Comparison of ENCODE assay signal across 9 mouse cellular contexts in genomic region chr1:36588476-36589450, GRCm38 (mm10). TPM values are rescaled to one million over a fixed set of nuclear protein-coding genes. Genes with fewer than 3 reads are reported as not detected.
A peak's percentile ranks its signal among the peaks of the same experiment; 100 is the strongest.
DNase-seq lines count a peak whose midpoint lies in the region; ATAC-seq lines count a peak whose summit lies in the region.
"Had no signal": no experiment of that assay in that cellular context is flagged by ENCODE, and none has a peak within 500 bp of the region (broad histone marks: within the 10 kb centered on the region; RNA-seq: fewer than 3 reads in every experiment).

No protein-coding gene starts in this region.

- peak overlapping the region; percentile 78 for H3K27ac ChIP-seq in intestine, embryonic 14.5 days (ENCODE audit: low read depth)
- H3K27ac ChIP-seq: liver, embryonic 15.5 days had no signal

- no peak overlapping the region for H3K9ac ChIP-seq in intestine, embryonic 14.5 days (ENCODE audit: low read length)
- H3K9ac ChIP-seq: liver, embryonic 15.5 days had no signal

- no peak overlapping the region for H3K4me3 ChIP-seq in intestine, embryonic 14.5 days (ENCODE audit: low read depth, low read length)
- H3K4me3 ChIP-seq: liver, embryonic 15.5 days had no signal

- H3K36me3 ChIP-seq in intestine, embryonic 14.5 days (ENCODE audit: control insufficient read depth, insufficient read depth, low read length) = no peaks in the 10 kb centered on the region
- H3K36me3 ChIP-seq: liver, embryonic 15.5 days had no signal

- no peaks in the 10 kb centered on the region for H3K27me3 ChIP-seq in intestine, embryonic 14.5 days (replicated peaks; ENCODE audit: control insufficient read depth, insufficient read depth, low read length)
- H3K27me3 ChIP-seq: liver, embryonic 15.5 days had no signal

- peaks cover 27% of the 10 kb centered on the region for H3K4me1 ChIP-seq in intestine, embryonic 14.5 days (replicated peaks; ENCODE audit: control insufficient read depth, insufficient read depth, low read length)

- no peaks in the 10 kb centered on the region for H3K9me3 ChIP-seq in intestine, embryonic 14.5 days (ENCODE audit: control insufficient read depth, low read length)
- H3K9me3 ChIP-seq: liver, embryonic 15.5 days had no signal

- DNase-seq in urinary bladder, postnatal 14 days (ENCODE audit: low spot score) = peak; percentile 64
- DNase-seq in urinary bladder, postnatal 36 days (ENCODE audit: low spot score in 2 of 2) = no peak
- no peak for DNase-seq in intestine, embryonic 14.5 days (ENCODE audit: low spot score)
- DNase-seq in neural tube, embryonic 10.5 days (ENCODE audit: extremely low spot score, low spot score) = peak; percentile 74
- no peak for DNase-seq in thymus, postnatal 25 days
- DNase-seq in adrenal gland, adult (ENCODE audit: inconsistent age in 2 of 2, low spot score in 1 of 2) = no peak
- DNase-seq in layer of hippocampus, adult 9-10 months (ENCODE audit: low spot score) = no peak

- peak; percentile 3; the same call in 1 of the 2 replicates for ATAC-seq in granulocyte monocyte progenitor cell, adult 5-6 weeks (replicated peaks; ENCODE audit: poor library complexity, severe bottlenecking)
- peak; percentile 62; the same call in 1 of the 2 replicates for ATAC-seq in intestine, embryonic 14.5 days (replicated peaks; ENCODE audit: low FRiP score, low TSS enrichment, low read depth)

- WGBS in intestine, embryonic 14.5 days = 44% methylated on average over 13 of the region's 13 CpGs

- H3K4me2 ChIP-seq in intestine, embryonic 14.5 days (ENCODE audit: low read length) = no peak overlapping the region
- H3K4me2 ChIP-seq: liver, embryonic 15.5 days had no signal

RNA-seq across cellular contexts. Expression of gene Sema4c, which starts 30.6 kb away (rescaled TPM):
- total RNA-seq in granulocyte monocyte progenitor cell, adult 5-6 weeks (2014; fragmentation: Nextera tagmentation) = 2.0 and 2.3 TPM in 2 replicates
- 1.9 and 2.1 TPM in 2 replicates for total RNA-seq in granulocyte monocyte progenitor cell, adult 5-6 weeks (2017)
- polyA plus RNA-seq in intestine, embryonic 14.5 days (2014; fragmentation: Nextera tagmentation; extraction: Ambion mirVana) = 2.8 and 2.9 TPM in 2 replicates

RNA-seq across cellular contexts. Expression of gene Ankrd39, which starts 41.5 kb away (rescaled TPM):
- 4.9 and 6.5 TPM in 2 replicates for total RNA-seq in granulocyte monocyte progenitor cell, adult 5-6 weeks (2014; fragmentation: Nextera tagmentation)
- total RNA-seq in granulocyte monocyte progenitor cell, adult 5-6 weeks (2017) = 3.1 and 7.2 TPM in 2 replicates
- polyA plus RNA-seq in intestine, embryonic 14.5 days (2014; fragmentation: Nextera tagmentation; extraction: Ambion mirVana) = 25.7 and 28.6 TPM in 2 replicates

RNA-seq across cellular contexts. Expression of gene Gm42417, which starts 49.5 kb away (rescaled TPM):
- total RNA-seq in granulocyte monocyte progenitor cell, adult 5-6 weeks (2014; fragmentation: Nextera tagmentation) = not detected in 2 replicates
- total RNA-seq in granulocyte monocyte progenitor cell, adult 5-6 weeks (2017) = 0.93 TPM in 1 of 2 replicates, not detected in the other
- polyA plus RNA-seq in intestine, embryonic 14.5 days (2014; fragmentation: Nextera tagmentation; extraction: Ambion mirVana) = 0.99 TPM in 1 of 2 replicates, not detected in the other
- polyA plus RNA-seq: liver, embryonic 15.5 days had no signal

RNA-seq across cellular contexts. Expression of gene Ankrd23, which starts 52.1 kb away (rescaled TPM):
- total RNA-seq in granulocyte monocyte progenitor cell, adult 5-6 weeks (2014; fragmentation: Nextera tagmentation) = 7.0 and 12.2 TPM in 2 replicates
- 5.8 and 8.4 TPM in 2 replicates for total RNA-seq in granulocyte monocyte progenitor cell, adult 5-6 weeks (2017)
- 11.6 and 14.8 TPM in 2 replicates for polyA plus RNA-seq in intestine, embryonic 14.5 days (2014; fragmentation: Nextera tagmentation; extraction: Ambion mirVana)

Comparison
In these comparisons a context has a peak if more than half of its experiments do, and no peak if none do; other contexts are left out.
1. DNase-seq: peak in urinary bladder, postnatal 14 days (single experiment) and neural tube, embryonic 10.5 days (single experiment); none in urinary bladder, postnatal 36 days (0 of 2), intestine, embryonic 14.5 days (single experiment), thymus, postnatal 25 days (single experiment), adrenal gland, adult (0 of 2) and layer of hippocampus, adult 9-10 months (single experiment).